Mouse (Mus musculus): Measurements from ENCODE around the gene Olfr1381. TPM values are rescaled to one million over a fixed set of nuclear protein-coding genes. Genes with fewer than 3 reads are reported as not detected.
"Not testable (repeated sequence)": the region's sequence is repeated elsewhere in the genome, so short reads cannot be mapped to it uniquely, and the experiment has no call there.

Olfr1381 gene
- polyA plus RNA-seq, 1 experiment from 2014 or later, result not detected

- DNase-seq (ENCODE audit: low spot score) (no peak), ATAC-seq (ENCODE audit: low FRiP score) (no peak)
- Histone ChIP-seq H3K4me1 (replicated peaks; ENCODE audit: control insufficient read depth, insufficient read depth, low read length) (no peaks in the 10 kb centered on the region), H3K9me3 (ENCODE audit: control insufficient read depth, low read length) (no peaks in the 10 kb centered on the region), H3K36me3 (replicated peaks; ENCODE audit: control insufficient read depth, insufficient read depth) (no peaks in the 10 kb centered on the region), H3K4me2 (replicated peaks) (no peak overlapping the region), H3K27me3 (ENCODE audit: control insufficient read depth, insufficient read depth, low read length) (no peaks in the 10 kb centered on the region), H3K4me3 (replicated peaks; ENCODE audit: low read length) (no peak overlapping the region), H3K27ac (no peak overlapping the region), H3K9ac (no peak overlapping the region)
- 91% methylated on average over 18 of the region's 19 CpGs for WGBS
These were observed 47.0 kb downstream of the Olfr1381 start for GRCm38 (mm10) chr11:49590213-49590612.

- H3K4me1 ChIP-seq (replicated peaks; ENCODE audit: control insufficient read depth, insufficient read depth, low read length); ATAC-seq (ENCODE audit: low FRiP score); H3K27me3 ChIP-seq (ENCODE audit: control insufficient read depth, insufficient read depth, low read length); H3K9me3 ChIP-seq (ENCODE audit: control insufficient read depth, low read length); H3K36me3 ChIP-seq (replicated peaks; ENCODE audit: control insufficient read depth, insufficient read depth); H3K4me3 ChIP-seq (replicated peaks; ENCODE audit: low read length); DNase-seq (ENCODE audit: low spot score); H3K9ac ChIP-seq; H3K27ac ChIP-seq; H3K4me2 ChIP-seq (replicated peaks): not testable (repeated sequence)
- 69% methylated on average over 2 of the region's 2 CpGs for WGBS
These were observed 53.9 kb downstream of the Olfr1381 start for GRCm38 (mm10) chr11:49597149-49597548.

Other genes with a start within 250 kb of the Olfr1381 start
- gene Olfr10, start 238.7 kb upstream of the Olfr1381 start, polyA plus RNA-seq (2014; fragmentation: Nextera tagmentation; extraction: Ambion mirVana), result 0.07 TPM in 1 of 2 replicates, not detected in the other
- gene Olfr1391, start 220.7 kb upstream of the Olfr1381 start, polyA plus RNA-seq (2014; fragmentation: Nextera tagmentation; extraction: Ambion mirVana), result not detected in 2 replicates
- gene Olfr1390, start 208.3 kb upstream of the Olfr1381 start, polyA plus RNA-seq (2014; fragmentation: Nextera tagmentation; extraction: Ambion mirVana), result not detected in 2 replicates
- gene Olfr1389, start 120.4 kb upstream of the Olfr1381 start, polyA plus RNA-seq (2014; fragmentation: Nextera tagmentation; extraction: Ambion mirVana), result not detected in 2 replicates
- gene Olfr1388, start 106.8 kb upstream of the Olfr1381 start, polyA plus RNA-seq (2014; fragmentation: Nextera tagmentation; extraction: Ambion mirVana), result 0.07 TPM in 1 of 2 replicates, not detected in the other
- gene Olfr1387, start 88.1 kb upstream of the Olfr1381 start, polyA plus RNA-seq (2014; fragmentation: Nextera tagmentation; extraction: Ambion mirVana), result not detected in 2 replicates
- not detected in 2 replicates for gene Olfr1386, start 78.4 kb upstream of the Olfr1381 start, polyA plus RNA-seq (2014; fragmentation: Nextera tagmentation; extraction: Ambion mirVana)
- not detected in 2 replicates for gene Olfr1385, start 54.4 kb upstream of the Olfr1381 start, polyA plus RNA-seq (2014; fragmentation: Nextera tagmentation; extraction: Ambion mirVana)
- gene Olfr1384, start 36.7 kb upstream of the Olfr1381 start, polyA plus RNA-seq (2014; fragmentation: Nextera tagmentation; extraction: Ambion mirVana), result not detected in 2 replicates
- gene Olfr1383, start 23.8 kb upstream of the Olfr1381 start, polyA plus RNA-seq (2014; fragmentation: Nextera tagmentation; extraction: Ambion mirVana), result not detected in 2 replicates
- not detected in 2 replicates for gene Olfr1382, start 15.2 kb upstream of the Olfr1381 start, polyA plus RNA-seq (2014; fragmentation: Nextera tagmentation; extraction: Ambion mirVana)
- gene Olfr1380, start 13.4 kb downstream of the Olfr1381 start, polyA plus RNA-seq (2014; fragmentation: Nextera tagmentation; extraction: Ambion mirVana), result not detected in 2 replicates
- gene Flt4, start 65.8 kb downstream of the Olfr1381 start, polyA plus RNA-seq (2014; fragmentation: Nextera tagmentation; extraction: Ambion mirVana), result 2.2 and 2.8 TPM in 2 replicates
- not detected in 2 replicates for gene Scgb3a1, start 120.2 kb downstream of the Olfr1381 start, polyA plus RNA-seq (2014; fragmentation: Nextera tagmentation; extraction: Ambion mirVana)
- gene Cnot6, start 169.3 kb downstream of the Olfr1381 start, polyA plus RNA-seq (2014; fragmentation: Nextera tagmentation; extraction: Ambion mirVana), result 40.1 and 42.1 TPM in 2 replicates

Measured in hindbrain, embryonic 14.5 days (tissue).